Mouse (Mus musculus) hindbrain, embryonic 13.5 days (tissue): ENCODE measurements at regions not wholly inside any gene's neighbourhood (a gene's known extent, or its start where the extent isn't known, plus 50 kb on each side); places are given as distances from the start of the nearest gene placed in this dataset.

Source experiments
- ATAC-seq: fragments of 200-750 bp; cut with Nextera tagmentation; 2 replicates; pipeline ENCODE4 v1.8.0; 2017; ENCODE audit warnings: moderate TSS enrichment; ENCODE audit not compliant: low FRiP score
- H3K27ac ChIP-seq: fragments of 300-500 bp; sonication (generic); 2 replicates; pipeline ENCODE4 v1.5.1; 2015; ENCODE audit warnings: inconsistent platforms, mild to moderate bottlenecking, moderate library complexity
- H3K27me3 ChIP-seq: fragments of 300-500 bp; sonication (generic); 2 replicates; pipeline ENCODE4 v1.6.1; 2015; ENCODE audit warnings: mild to moderate bottlenecking, inconsistent platforms
- H3K36me3 ChIP-seq: fragments of 300-500 bp; sonication (generic); 2 replicates; pipeline ENCODE4 v1.6.1; 2015; ENCODE audit warnings: mild to moderate bottlenecking, inconsistent platforms
- H3K4me1 ChIP-seq: fragments of 300-500 bp; sonication (generic); replicated peaks from 2 replicates; pipeline ENCODE4 v1.6.1; 2015; ENCODE audit warnings: inconsistent platforms
- H3K4me2 ChIP-seq: fragments of 300-500 bp; sonication (generic); 2 replicates; pipeline ENCODE4 v1.6.1; 2015; ENCODE audit warnings: inconsistent platforms, mild to moderate bottlenecking, moderate library complexity
- H3K4me3 ChIP-seq: fragments of 300-500 bp; sonication (generic); 2 replicates; pipeline ENCODE4 v1.5.1; 2015; ENCODE audit warnings: mild to moderate bottlenecking, inconsistent platforms
- H3K9ac ChIP-seq: fragments of 300-500 bp; sonication (generic); 2 replicates; pipeline ENCODE4 v1.6.1; 2015; ENCODE audit warnings: mild to moderate bottlenecking, inconsistent platforms
- H3K9me3 ChIP-seq: fragments of 300-500 bp; sonication (generic); 2 replicates; pipeline ENCODE4 v1.6.1; 2016; ENCODE audit warnings: inconsistent platforms
- WGBS: fragments of 180-500 bp; shearing (Covaris S2); methylation state at CpG from one replicate; pipeline ENCODE4 v1.1.7; 2015; 5-methylcytosine and 5-hydroxymethylcytosine counted together

DNA sequence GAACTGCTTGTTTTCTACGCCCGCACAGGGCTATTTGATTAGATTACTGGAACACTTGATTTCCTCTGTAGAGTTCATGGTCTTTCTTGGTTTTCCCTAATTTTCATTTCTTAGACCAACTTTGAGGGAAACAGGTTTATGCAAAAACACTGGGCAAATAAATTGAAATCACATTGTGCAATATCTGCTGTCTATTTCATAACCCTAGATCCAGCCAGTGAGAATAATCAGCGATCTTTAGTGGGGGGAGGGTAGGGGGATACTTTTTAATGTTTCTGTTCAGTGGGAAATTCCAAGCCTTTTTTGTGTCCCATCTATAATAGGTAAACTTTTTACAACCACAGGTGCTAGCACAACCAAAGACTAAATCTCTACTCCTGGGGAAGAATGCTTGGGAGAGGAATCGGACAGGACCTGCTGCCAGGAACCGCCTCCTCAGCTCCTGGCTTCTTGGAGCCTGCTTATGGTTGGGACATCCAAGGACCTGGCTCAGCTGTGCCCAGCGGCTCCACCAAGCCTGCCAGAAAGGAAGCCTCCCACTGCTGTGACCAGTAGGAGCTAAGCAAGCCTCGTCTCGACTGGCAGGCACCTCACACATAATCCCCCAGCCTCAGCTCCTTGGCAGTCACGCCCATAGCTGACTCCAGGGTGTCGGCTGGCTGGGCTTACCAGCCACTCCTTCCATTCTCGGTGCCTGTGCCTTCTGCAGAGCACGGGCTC is 80.8 kb upstream of the Irs2 start:
- H3K9ac ChIP-seq = no peak overlapping the region
- 0 out of 2 replicates have a peak, but pooled peaks cover 4% of the 10 kb centered on the region for H3K4me1 ChIP-seq
- H3K4me2 ChIP-seq = no peak overlapping the region
- no peaks in the 10 kb centered on the region for H3K27me3 ChIP-seq
- no peak for ATAC-seq
- WGBS = 63% methylated on average over 12 of the region's 12 CpGs
- no peaks in the 10 kb centered on the region for H3K36me3 ChIP-seq
- H3K9me3 ChIP-seq = no peaks in the 10 kb centered on the region
- no peak overlapping the region for H3K4me3 ChIP-seq
- H3K27ac ChIP-seq = no peak overlapping the region

DNA sequence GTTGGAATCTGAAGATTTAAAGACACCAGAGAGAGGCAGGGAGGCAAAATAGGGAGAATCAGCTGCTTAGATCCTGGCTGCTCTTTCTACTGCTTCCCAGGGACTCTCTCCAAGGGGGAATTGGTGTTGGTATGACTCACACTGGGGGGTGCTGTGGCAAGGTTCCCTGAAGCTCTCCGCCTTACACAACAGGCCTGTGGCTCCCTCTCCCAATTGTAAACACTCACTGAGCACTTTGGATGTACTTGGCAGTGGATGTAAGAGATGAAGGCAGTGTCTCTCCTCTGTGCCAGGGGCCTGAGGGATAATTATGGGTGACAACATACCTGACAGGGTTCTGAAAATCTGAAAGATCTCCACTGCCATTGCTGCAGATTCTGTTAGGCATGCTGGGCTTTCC is 77.0 kb upstream of the Irs2 start:
- no peak overlapping the region for H3K9ac ChIP-seq
- no peak overlapping the region for H3K27ac ChIP-seq
- no peaks in the 10 kb centered on the region for H3K27me3 ChIP-seq
- H3K9me3 ChIP-seq = no peaks in the 10 kb centered on the region
- ATAC-seq = no peak
- H3K36me3 ChIP-seq = no peaks in the 10 kb centered on the region
- 77% methylated on average over 1 of the region's 1 CpGs for WGBS
- no peak overlapping the region for H3K4me3 ChIP-seq
- H3K4me1 ChIP-seq = 0 out of 2 replicates have a peak, but pooled peaks cover 4% of the 10 kb centered on the region
- H3K4me2 ChIP-seq = no peak overlapping the region

DNA sequence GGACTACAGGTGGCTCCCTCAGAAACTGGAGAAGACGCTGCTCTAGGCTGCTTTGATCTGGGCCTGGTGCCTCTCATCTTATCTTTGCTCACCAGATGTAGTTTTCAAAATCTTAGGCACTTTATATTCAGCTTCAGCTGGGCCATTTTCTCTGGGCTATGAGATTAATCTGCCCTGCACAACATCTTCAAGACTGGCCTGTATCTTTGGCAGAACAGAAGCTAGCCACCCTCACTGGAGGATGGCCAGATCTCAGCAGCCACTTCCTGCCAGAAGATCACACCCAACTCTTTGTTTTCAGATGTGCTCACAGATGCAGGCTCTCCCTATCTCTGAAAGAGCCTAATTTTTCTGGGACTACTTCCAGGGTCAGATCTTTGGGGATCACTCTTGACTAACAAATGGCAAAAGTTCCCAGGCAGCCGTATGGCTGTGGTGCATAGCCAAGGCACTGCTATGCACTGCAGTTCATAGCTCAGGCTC is 75.8 kb upstream of the Irs2 start:
- Histone ChIP-seq H3K9ac (no peak overlapping the region), H3K9me3 (no peaks in the 10 kb centered on the region), H3K27ac (no peak overlapping the region), H3K36me3 (no peaks in the 10 kb centered on the region), H3K27me3 (no peaks in the 10 kb centered on the region), H3K4me1 (0 out of 2 replicates have a peak, but pooled peaks cover 4% of the 10 kb centered on the region), H3K4me3 (no peak overlapping the region), H3K4me2 (no peak overlapping the region)
- no peak for ATAC-seq
- 80% methylated on average over 2 of the region's 2 CpGs for WGBS

DNA sequence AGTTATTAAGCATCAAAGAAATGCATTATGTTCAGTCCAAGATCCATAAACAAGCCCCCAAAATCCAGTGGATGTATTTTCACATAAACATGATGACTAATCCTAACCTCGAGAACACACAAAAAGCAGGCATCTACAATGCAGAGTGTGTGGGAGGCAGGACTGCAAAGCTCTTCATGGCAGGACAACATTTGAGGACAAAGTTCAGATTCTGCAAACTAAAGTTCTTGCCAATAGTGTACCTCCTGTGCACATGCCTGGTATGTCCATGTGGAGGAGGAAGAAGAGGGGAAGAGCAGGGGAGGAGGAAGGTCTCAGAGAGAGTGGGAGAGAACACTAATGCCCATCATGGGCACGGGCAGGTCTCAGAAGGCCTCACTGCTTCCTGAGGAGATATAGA is 72.6 kb upstream of the Irs2 start:
- H3K9ac ChIP-seq = no peak overlapping the region
- no peaks in the 10 kb centered on the region for H3K27me3 ChIP-seq
- no peak overlapping the region for H3K4me3 ChIP-seq
- no peak for ATAC-seq
- H3K4me1 ChIP-seq = peaks cover 12% of the 10 kb centered on the region
- no peaks in the 10 kb centered on the region for H3K9me3 ChIP-seq
- H3K36me3 ChIP-seq = no peaks in the 10 kb centered on the region
- 81% methylated on average over 2 of the region's 2 CpGs for WGBS
- no peak overlapping the region for H3K27ac ChIP-seq
- H3K4me2 ChIP-seq = no peak overlapping the region

DNA sequence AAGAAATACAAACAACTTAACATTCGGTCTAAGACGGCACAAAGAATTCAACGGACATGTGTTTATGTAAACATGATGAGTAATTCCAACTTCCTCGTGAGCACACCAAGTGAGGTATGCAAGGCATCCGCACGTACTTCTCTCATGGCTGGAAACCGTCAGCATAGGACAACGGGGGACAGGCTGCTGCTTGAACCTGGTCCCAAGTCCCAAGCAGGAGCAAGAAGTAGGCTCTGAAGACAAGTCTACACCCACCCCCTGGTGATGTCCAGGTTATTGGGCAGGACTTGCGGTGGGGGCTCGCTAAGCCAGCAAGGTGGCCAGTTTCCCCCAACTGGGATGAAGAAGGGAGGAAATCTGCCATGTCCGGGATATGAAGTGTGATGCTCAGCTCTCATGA is 71.5 kb upstream of the Irs2 start:
- Histone ChIP-seq H3K9me3 (no peaks in the 10 kb centered on the region), H3K9ac (no peak overlapping the region), H3K36me3 (no peaks in the 10 kb centered on the region), H3K4me3 (no peak overlapping the region), H3K27me3 (no peaks in the 10 kb centered on the region), H3K27ac (no peak overlapping the region), H3K4me2 (no peak overlapping the region), H3K4me1 (peaks cover 12% of the 10 kb centered on the region)
- no peak for ATAC-seq
- WGBS = 85% methylated on average over 11 of the region's 11 CpGs

GRCm38 (mm10) chr8:11077138-11077537 is 68.9 kb upstream of the Irs2 start:
- Histone ChIP-seq H3K9me3 (no peaks in the 10 kb centered on the region), H3K4me1 (peaks cover 12% of the 10 kb centered on the region), H3K4me3 (no peak overlapping the region), H3K36me3 (no peaks in the 10 kb centered on the region), H3K27ac (no peak overlapping the region), H3K9ac (no peak overlapping the region), H3K27me3 (no peaks in the 10 kb centered on the region), H3K4me2 (no peak overlapping the region)
- WGBS = 83% methylated on average over 9 of the region's 9 CpGs
- ATAC-seq = no peak

DNA sequence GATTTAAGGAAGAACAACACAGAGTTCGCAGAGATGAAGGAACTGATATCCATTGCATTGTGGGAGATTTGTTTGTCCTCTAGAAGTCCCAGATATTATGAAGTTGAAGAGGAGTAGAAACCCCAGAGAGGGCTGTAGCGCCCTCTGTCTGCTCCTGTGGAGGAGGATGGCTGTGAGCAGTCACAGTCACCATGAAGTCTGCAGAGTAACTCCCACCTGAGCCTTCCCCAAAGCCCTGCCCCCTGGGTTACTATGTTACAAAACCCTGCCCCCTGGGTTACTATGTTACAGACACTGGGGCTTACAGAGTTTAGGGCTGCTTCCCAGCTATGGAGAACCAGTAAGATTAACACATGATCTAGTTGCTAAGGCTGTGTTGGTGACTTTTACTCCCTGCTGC is 62.9 kb upstream of the Irs2 start:
- 68% methylated on average over 2 of the region's 2 CpGs for WGBS
- H3K4me2 ChIP-seq = no peak overlapping the region
- no peak overlapping the region for H3K27ac ChIP-seq
- ATAC-seq = no peak
- no peaks in the 10 kb centered on the region for H3K9me3 ChIP-seq
- no peaks in the 10 kb centered on the region for H3K4me1 ChIP-seq
- no peaks in the 10 kb centered on the region for H3K27me3 ChIP-seq
- no peak overlapping the region for H3K4me3 ChIP-seq
- no peaks in the 10 kb centered on the region for H3K36me3 ChIP-seq
- H3K9ac ChIP-seq = no peak overlapping the region

DNA sequence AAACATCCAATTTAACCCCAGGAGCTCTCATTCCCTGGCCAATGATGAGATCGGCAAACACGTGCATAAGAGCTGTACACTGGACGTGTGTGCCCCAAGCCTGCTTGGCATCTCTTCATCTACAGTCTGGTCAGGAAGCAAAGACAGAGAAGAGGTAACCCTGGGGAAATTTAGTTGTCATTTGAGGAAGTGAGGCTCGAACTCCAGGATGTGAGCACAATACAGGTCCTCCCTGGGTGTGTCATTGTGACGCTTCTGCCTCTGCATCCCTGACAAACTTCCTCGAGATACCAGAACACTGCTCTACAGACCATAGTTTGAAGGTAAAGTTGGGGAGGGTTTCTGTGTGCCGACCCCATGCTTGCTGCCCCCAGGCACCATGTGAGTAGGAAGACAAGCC is 59.2 kb upstream of the Irs2 start:
- Histone ChIP-seq H3K36me3 (no peaks in the 10 kb centered on the region), H3K4me3 (no peak overlapping the region), H3K27ac (no peak overlapping the region), H3K4me1 (no peaks in the 10 kb centered on the region), H3K9ac (no peak overlapping the region), H3K27me3 (no peaks in the 10 kb centered on the region), H3K4me2 (no peak overlapping the region), H3K9me3 (no peaks in the 10 kb centered on the region)
- ATAC-seq = no peak
- 85% methylated on average over 7 of the region's 7 CpGs for WGBS

GRCm38 (mm10) chr8:11065990-11066389 is 57.7 kb upstream of the Irs2 start:
- no peaks in the 10 kb centered on the region for H3K9me3 ChIP-seq
- ATAC-seq = no peak
- H3K9ac ChIP-seq = no peak overlapping the region
- H3K27me3 ChIP-seq = no peaks in the 10 kb centered on the region
- no peaks in the 10 kb centered on the region for H3K36me3 ChIP-seq
- no peak overlapping the region for H3K4me2 ChIP-seq
- no peak overlapping the region for H3K27ac ChIP-seq
- no peak overlapping the region for H3K4me3 ChIP-seq
- 91% methylated on average over 9 of the region's 9 CpGs for WGBS
- no peaks in the 10 kb centered on the region for H3K4me1 ChIP-seq

DNA sequence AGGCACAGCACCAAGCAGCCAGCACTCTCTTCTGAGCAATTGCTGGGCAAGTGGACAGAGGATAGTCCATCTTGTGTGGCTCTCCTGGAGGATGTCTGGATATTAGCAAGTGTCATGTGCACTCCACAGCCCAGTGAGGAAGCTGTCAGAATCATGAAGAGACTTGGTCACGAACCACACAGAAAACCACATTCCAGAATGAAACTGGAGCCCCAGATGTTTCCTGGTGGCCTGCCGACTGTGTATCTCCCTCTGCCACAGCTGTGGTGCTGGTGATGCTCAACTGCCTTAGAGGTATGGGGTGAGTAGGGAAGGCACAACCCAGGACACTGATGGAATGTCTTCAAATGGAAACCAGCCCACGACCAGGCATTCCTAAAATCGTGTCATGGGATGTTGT is 57.0 kb upstream of the Irs2 start:
- Histone ChIP-seq H3K4me2 (no peak overlapping the region), H3K27ac (no peak overlapping the region), H3K4me1 (peaks cover 6% of the 10 kb centered on the region), H3K36me3 (no peaks in the 10 kb centered on the region), H3K4me3 (no peak overlapping the region), H3K27me3 (no peaks in the 10 kb centered on the region), H3K9ac (no peak overlapping the region), H3K9me3 (no peaks in the 10 kb centered on the region)
- 83% methylated on average over 4 of the region's 4 CpGs for WGBS
- no peak for ATAC-seq

DNA sequence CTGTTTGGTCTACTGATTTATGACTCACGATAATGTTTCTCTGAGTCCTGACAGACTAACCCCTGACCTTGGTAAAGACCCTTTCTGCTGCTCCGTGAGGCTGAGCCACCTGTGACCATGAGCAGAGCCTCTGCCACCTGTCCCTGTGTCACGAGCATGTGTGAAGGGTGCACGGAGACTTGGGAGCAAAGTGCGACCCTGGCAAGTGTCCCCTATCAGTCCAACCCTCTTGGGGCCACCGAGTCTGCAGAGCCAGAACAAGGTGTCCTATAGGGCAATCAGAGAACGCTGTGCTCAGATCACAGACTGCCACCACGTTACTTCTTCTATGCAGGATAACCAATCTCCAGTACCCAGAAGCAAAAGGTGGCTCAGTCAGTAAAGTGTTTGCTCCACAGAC is 54.8 kb upstream of the Irs2 start:
- H3K4me1 ChIP-seq = peaks cover 9% of the 10 kb centered on the region
- H3K36me3 ChIP-seq = no peaks in the 10 kb centered on the region
- no peaks in the 10 kb centered on the region for H3K9me3 ChIP-seq
- WGBS = 87% methylated on average over 8 of the region's 8 CpGs
- no peaks in the 10 kb centered on the region for H3K27me3 ChIP-seq
- no peak overlapping the region for H3K9ac ChIP-seq
- H3K27ac ChIP-seq = no peak overlapping the region
- no peak overlapping the region for H3K4me3 ChIP-seq
- ATAC-seq = no peak
- no peak overlapping the region for H3K4me2 ChIP-seq

DNA sequence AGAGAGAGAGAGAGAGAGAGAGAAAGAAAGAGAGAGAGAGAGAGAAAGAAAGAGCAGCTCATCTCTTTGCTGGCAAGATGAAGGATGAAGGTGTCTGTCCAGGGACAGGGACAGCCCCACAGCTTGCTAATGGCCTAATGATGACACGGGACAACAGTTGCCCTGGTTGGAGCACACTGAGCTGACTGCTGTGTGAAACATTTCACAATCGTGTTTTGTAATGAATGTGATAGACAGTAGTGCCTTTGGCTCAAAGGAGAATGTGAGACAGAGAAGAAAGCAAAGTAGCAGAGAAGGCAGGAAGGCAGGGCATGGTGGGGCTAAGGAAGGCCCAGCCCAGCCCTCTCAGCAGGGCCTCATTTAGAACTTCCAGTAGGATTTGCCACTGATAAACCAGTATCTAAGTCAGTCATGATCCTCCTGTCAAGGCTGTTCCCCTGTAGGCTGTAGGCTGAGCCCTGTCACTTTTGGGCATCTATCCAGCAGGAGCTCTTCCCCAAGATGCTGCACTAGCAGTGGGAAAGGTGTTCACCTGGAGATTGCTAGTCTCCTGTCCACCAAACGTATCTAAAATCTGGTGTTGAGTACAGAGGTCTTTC is 54.2 kb upstream of the Irs2 start:
- H3K4me1 ChIP-seq = peaks cover 9% of the 10 kb centered on the region
- no peaks in the 10 kb centered on the region for H3K27me3 ChIP-seq
- H3K36me3 ChIP-seq = no peaks in the 10 kb centered on the region
- WGBS = 46% methylated on average over 3 of the region's 3 CpGs
- H3K4me2 ChIP-seq = no peak overlapping the region
- H3K4me3 ChIP-seq = no peak overlapping the region
- no peak overlapping the region for H3K9ac ChIP-seq
- H3K27ac ChIP-seq = no peak overlapping the region
- no peak for ATAC-seq
- no peaks in the 10 kb centered on the region for H3K9me3 ChIP-seq

DNA sequence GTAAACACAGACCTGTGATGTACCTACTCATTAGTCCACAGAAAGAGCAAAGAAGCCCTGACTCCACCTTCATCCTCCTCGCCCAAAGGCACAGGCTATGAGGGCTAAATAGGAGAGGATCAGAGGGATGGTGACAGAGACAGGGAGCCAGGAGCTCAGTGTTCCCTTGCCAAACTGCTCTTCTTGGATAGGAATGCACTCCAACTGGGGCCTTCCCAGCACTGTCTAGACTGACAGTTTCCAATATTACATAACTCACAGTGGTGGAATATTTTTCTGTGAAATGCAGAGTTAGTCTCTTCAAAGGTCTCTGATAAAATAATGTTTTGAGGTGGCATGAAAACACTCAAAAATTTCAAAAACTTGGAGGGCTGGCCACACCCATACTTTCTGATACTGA is 53.5 kb upstream of the Irs2 start:
- no peak for ATAC-seq
- Histone ChIP-seq H3K4me1 (peaks cover 9% of the 10 kb centered on the region), H3K27me3 (no peaks in the 10 kb centered on the region), H3K9me3 (no peaks in the 10 kb centered on the region), H3K36me3 (no peaks in the 10 kb centered on the region), H3K9ac (no peak overlapping the region), H3K27ac (no peak overlapping the region), H3K4me2 (no peak overlapping the region), H3K4me3 (no peak overlapping the region)
- 54% methylated on average over 1 of the region's 1 CpGs for WGBS
